Mouse (Mus musculus): ENCODE data around the gene Trim37.

DNA sequence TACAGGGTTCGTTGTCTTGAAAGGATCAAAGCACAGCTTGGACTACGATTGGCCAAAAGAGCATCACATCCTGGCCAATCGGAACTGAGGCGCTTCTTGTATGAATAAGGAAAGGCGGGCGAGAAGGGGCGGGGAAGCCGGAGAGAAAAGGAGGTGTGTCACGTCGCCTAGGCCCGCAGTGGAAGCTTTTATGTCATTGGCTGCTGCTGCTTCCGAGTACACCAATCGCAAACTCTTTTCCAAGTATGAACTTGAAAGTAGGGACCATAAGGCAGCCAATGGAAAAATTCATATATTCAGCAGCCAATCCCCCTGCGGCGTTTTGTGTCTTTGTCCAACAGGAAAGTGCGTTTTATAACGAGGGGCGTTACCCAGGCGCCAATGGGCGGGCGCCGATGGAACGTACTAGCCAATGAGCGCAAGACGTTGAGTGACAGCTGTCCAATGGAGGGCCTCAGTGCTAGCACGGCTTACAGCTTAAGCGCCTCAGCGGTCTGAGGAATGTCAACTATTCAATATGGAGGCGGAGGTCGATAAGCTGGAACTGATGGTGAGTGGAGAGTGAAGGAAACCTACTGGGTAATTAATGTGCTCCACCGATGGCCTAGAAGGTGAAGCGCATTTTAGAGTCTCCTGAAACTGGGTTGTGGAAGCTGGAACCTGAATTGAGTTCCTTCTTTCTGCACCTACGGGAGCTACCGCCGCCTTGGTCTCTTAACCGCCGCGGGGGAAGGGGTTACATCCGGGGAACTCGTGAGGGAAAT lies 17.9 kb upstream of the Trim37 start, which contains the start of gene Ska2:
- TF ChIP-seq POLR2A (IDR thresholded peaks at IDR 0.05; ENCODE audit: borderline replicate concordance, low read depth, low read length) = no peak
- no peak for TF ChIP-seq CTCF (IDR thresholded peaks at IDR 0.05; ENCODE audit: low read depth, low read length)

All from bone marrow macrophage, adult 2 months (primary cell).